Mouse (Mus musculus) neural tube, embryonic 15.5 days (tissue): Measurements from ENCODE around the gene Sgms2. TPM values are rescaled to one million over a fixed set of nuclear protein-coding genes. Genes with fewer than 3 reads are reported as not detected.

ENCODE experiments used
- ATAC-seq: fragments of 200-750 bp; cut with Nextera tagmentation; 2 replicates; pipeline ENCODE4 v1.8.0; 2017; ENCODE audit warnings: mild to moderate bottlenecking, moderate TSS enrichment, moderate library complexity; ENCODE audit not compliant: low FRiP score
- H3K27ac ChIP-seq: fragments of 300-500 bp; sonication (generic); replicated peaks from 2 replicates; pipeline ENCODE4 v1.5.1; 2015; ENCODE audit warnings: mild to moderate bottlenecking, inconsistent platforms
- H3K27me3 ChIP-seq: fragments of 300-500 bp; sonication (generic); replicated peaks from 2 replicates; pipeline ENCODE4 v1.6.1; 2015; ENCODE audit warnings: inconsistent platforms
- H3K36me3 ChIP-seq: fragments of 300-500 bp; sonication (generic); 2 replicates; pipeline ENCODE4 v1.6.1; 2015; ENCODE audit warnings: inconsistent platforms
- H3K4me1 ChIP-seq: fragments of 300-500 bp; sonication (generic); 2 replicates; pipeline ENCODE4 v1.6.1; 2015; ENCODE audit warnings: inconsistent platforms
- H3K4me2 ChIP-seq: fragments of 300-500 bp; sonication (generic); 2 replicates; pipeline ENCODE4 v1.6.1; 2015; ENCODE audit warnings: inconsistent platforms, mild to moderate bottlenecking, moderate library complexity
- H3K4me3 ChIP-seq: fragments of 300-500 bp; sonication (generic); replicated peaks from 2 replicates; pipeline ENCODE4 v1.5.1; 2015; ENCODE audit warnings: mild to moderate bottlenecking, inconsistent platforms
- H3K9ac ChIP-seq: fragments of 300-500 bp; sonication (generic); replicated peaks from 2 replicates; pipeline ENCODE4 v1.6.1; 2015; ENCODE audit warnings: mild to moderate bottlenecking, inconsistent platforms
- H3K9me3 ChIP-seq: fragments of 300-500 bp; sonication (generic); replicated peaks from 2 replicates; pipeline ENCODE4 v1.6.1; 2016; ENCODE audit warnings: inconsistent platforms
- WGBS: fragments of 180-500 bp; shearing (Covaris S2); methylation state at CpG from one replicate; pipeline ENCODE4 v1.1.7; 2015; ENCODE audit warnings: mixed read lengths; 5-methylcytosine and 5-hydroxymethylcytosine counted together
- polyA plus RNA-seq: library from polyadenylated mRNA; unstranded; fragments of >200 nt; fragmentation: Nextera tagmentation; extraction: Ambion mirVana; gene quantifications from 2 replicates; pipeline ENCODE4 v1.2.1, GENCODE M21; 2015

Sgms2 gene
- polyA plus RNA-seq, 1 experiment from 2014 or later = 1.8 TPM

DNA sequence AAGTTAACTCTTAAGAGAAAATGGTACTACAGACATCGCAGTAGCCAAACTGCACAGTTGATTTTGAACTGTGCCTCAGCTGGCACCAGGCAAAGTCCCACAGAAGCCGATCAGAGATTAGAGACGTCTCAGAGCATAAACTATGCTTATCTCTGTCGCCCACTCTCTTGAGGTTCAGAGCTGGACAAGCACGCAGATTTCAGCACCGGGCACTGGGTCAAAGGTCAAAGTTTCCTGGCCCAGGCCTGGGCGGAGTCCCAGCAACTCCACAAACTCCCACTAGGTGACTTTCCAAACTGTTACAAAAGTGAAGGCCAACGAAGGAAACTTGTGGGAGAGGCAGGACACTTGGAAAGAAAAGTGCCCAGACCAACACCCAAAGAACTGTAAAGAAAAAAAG is 220.1 kb downstream of the Sgms2 start:
- Histone ChIP-seq H3K36me3 (no peaks in the 10 kb centered on the region), H3K9ac (peak overlapping the region; percentile 63; the same call in 1 of the 2 replicates), H3K9me3 (no peaks in the 10 kb centered on the region), H3K27ac (no peak overlapping the region), H3K4me2 (peak overlapping the region; percentile 86), H3K4me1 (peaks cover 16% of the 10 kb centered on the region), H3K4me3 (peak overlapping the region; percentile 72), H3K27me3 (no peaks in the 10 kb centered on the region)
- WGBS = 13% methylated on average over 8 of the region's 8 CpGs
- ATAC-seq = no peak

DNA sequence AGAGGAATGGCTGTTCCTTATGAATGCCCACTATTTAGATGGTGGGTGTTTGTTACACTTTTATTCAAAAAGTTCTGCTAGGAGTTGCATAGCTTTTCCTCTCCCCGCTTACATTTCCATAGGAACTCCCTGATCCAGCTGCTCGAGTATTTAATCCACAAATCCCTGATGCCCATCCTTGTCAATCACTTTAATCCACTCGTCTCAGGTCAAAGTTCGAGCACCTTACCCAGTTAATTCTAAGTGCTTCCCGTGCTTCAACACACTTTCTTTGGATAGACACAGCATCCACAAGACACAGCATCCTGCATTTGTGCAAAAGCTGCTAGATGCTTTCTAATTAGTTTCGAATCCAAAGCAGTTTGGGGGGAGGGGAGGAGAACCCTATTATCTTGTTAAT is 220.8 kb downstream of the Sgms2 start:
- 59% methylated on average over 6 of the region's 6 CpGs for WGBS
- Histone ChIP-seq H3K36me3 (no peaks in the 10 kb centered on the region), H3K4me3 (no peak overlapping the region)

More for the DNA sequence above, 220.8 kb downstream of the Sgms2 start:
- H3K27me3 ChIP-seq = no peaks in the 10 kb centered on the region
- H3K9me3 ChIP-seq = no peaks in the 10 kb centered on the region
- no peak overlapping the region for H3K27ac ChIP-seq
- ATAC-seq = no peak
- H3K4me2 ChIP-seq = peak overlapping the region; percentile 86; the same call in 1 of the 2 replicates
- H3K9ac ChIP-seq = no peak overlapping the region
- peaks cover 16% of the 10 kb centered on the region for H3K4me1 ChIP-seq

Other genes starting within 250 kb of the Sgms2 start
- gene Hadh, start 219.3 kb downstream of the Sgms2 start, polyA plus RNA-seq = 22.5 and 44.9 TPM in 2 replicates
- gene Cyp2u1, start 188.2 kb downstream of the Sgms2 start, polyA plus RNA-seq = 8.2 and 8.5 TPM in 2 replicates
- 128 and 135 TPM in 2 replicates for gene Papss1, start 73.4 kb upstream of the Sgms2 start, polyA plus RNA-seq